Mouse (Mus musculus): Measurements from ENCODE around the gene Glrp1. TPM values are rescaled to one million over a fixed set of nuclear protein-coding genes. Genes with fewer than 3 reads are reported as not detected.

Glrp1 gene
- polyA plus RNA-seq, 2 experiments, result not detected

DNA sequence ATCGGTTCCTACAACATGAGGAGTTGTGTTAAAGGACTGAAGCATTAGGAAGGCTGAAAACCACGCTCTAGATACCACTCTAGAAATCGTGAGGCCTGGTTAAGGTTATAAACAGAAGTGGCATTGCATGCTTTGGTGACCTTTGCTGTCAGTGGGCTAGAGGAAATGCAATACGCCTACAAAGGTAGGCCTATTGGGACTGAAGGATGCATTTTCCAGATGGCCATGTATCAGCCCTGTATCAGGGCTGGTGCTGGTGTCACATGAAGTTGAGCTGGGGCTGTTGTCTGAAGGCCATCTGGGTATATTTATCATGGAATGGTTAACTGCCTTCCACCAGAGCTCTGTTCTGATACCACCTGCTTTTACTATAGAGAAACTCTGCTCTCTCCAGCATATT is 23.5 kb downstream of the Glrp1 start:
- ATAC-seq (ENCODE audit: low FRiP score, low read depth), result no peak
- Histone ChIP-seq H3K9me3 (ENCODE audit: control insufficient read depth, low read length) (no peaks in the 10 kb centered on the region), H3K9ac (ENCODE audit: low read depth, low read length, severe bottlenecking) (no peak overlapping the region), H3K27ac (replicated peaks; ENCODE audit: low read depth, low read length) (no peak overlapping the region), H3K4me2 (replicated peaks; ENCODE audit: low read depth, low read length, severe bottlenecking) (no peak overlapping the region), H3K27me3 (ENCODE audit: control insufficient read depth, insufficient read depth, low read length) (no peaks in the 10 kb centered on the region), H3K4me1 (ENCODE audit: control insufficient read depth, insufficient read depth, low read length) (peaks cover 13% of the 10 kb centered on the region), H3K4me3 (replicated peaks; ENCODE audit: low read length) (no peak overlapping the region), H3K36me3 (ENCODE audit: control insufficient read depth, insufficient read depth, low read length) (no peaks in the 10 kb centered on the region)
- TF ChIP-seq POLR2A (IDR thresholded peaks at IDR 0.05; ENCODE audit: borderline replicate concordance, extremely low read depth, insufficient read depth, insufficient read length), result no peak
- 46% methylated on average over 4 of the region's 4 CpGs for WGBS
- DNase-seq (ENCODE audit: low spot score), result no peak

DNA sequence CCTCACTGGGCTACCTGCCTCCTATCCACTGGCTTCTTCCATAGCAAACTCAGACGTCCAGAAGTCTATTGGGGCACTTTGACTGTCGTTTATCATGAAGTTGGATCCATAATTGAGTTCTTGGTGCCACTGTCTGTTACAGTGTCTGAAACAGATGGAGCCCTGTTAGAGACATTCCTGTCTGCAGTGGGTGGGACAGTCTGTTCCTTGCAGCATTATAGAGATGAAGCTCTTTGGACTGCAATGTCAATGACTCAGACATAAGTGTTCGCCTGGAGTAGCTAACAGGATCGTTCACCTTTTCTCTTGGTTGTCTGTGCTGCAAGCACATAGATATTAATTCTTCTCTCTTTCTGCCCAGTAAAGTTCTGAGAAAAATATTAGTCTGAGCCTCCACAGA is 25.8 kb downstream of the Glrp1 start:
- DNase-seq (ENCODE audit: low spot score), result no peak
- Histone ChIP-seq H3K27me3 (ENCODE audit: control insufficient read depth, insufficient read depth, low read length) (no peaks in the 10 kb centered on the region), H3K4me1 (ENCODE audit: control insufficient read depth, insufficient read depth, low read length) (peaks cover 4% of the 10 kb centered on the region), H3K9me3 (ENCODE audit: control insufficient read depth, low read length) (no peaks in the 10 kb centered on the region), H3K27ac (replicated peaks; ENCODE audit: low read depth, low read length) (no peak overlapping the region), H3K4me2 (replicated peaks; ENCODE audit: low read depth, low read length, severe bottlenecking) (no peak overlapping the region), H3K4me3 (replicated peaks; ENCODE audit: low read length) (no peak overlapping the region), H3K36me3 (ENCODE audit: control insufficient read depth, insufficient read depth, low read length) (no peaks in the 10 kb centered on the region), H3K9ac (ENCODE audit: low read depth, low read length, severe bottlenecking) (no peak overlapping the region)
- no peak for ATAC-seq (ENCODE audit: low FRiP score, low read depth)
- 68% methylated on average over 4 of the region's 4 CpGs for WGBS
- no peak for TF ChIP-seq POLR2A (IDR thresholded peaks at IDR 0.05; ENCODE audit: borderline replicate concordance, extremely low read depth, insufficient read depth, insufficient read length)

DNA sequence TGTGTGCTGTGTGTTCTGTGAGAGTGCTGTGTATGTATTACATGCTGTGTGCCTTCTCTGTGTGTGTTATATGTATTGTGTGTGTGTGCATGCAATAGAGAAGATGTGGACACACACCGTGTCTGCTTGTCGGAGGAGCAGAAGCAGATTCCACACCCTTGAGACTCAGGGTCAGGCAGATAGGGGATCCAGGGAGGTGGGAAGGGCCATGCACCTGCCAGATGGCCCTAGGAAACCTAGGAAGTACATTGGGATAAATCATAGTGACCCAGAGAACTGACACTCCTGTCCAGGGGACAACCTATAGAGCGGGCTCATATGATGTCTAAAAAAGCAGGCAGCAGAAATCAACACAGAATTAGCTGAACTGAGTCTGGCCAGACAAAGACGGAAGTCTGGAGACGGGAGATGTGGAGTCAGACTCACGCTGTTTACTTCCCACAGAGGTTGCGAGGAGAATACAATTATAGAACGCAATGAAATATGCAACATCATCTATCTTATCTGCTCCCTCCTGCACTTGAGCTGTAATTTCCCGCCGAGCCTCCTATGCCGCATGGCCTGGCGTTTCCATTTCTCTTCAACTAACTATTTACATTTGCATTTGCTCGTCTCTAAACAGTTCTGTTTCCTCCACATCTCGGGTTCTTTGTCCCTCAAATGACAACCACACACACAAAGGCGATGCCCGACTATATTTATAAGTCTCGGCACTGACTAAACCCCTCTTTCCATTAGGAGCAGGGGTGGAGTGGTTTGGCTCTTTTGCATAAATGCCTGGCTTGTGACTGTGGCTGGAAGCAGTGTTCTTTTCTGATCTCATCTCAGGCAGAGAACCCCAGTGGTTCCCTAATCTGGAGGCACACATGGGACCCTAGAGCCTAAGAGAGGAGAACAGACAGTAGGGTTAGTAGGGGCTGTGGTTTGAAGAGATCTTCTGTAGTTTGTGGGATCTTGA is 27.4 kb downstream of the Glrp1 start:
- no peak overlapping the region for H3K27ac ChIP-seq (replicated peaks; ENCODE audit: low read depth, low read length)
- no peaks in the 10 kb centered on the region for H3K36me3 ChIP-seq (ENCODE audit: control insufficient read depth, insufficient read depth, low read length)
- H3K27me3 ChIP-seq (ENCODE audit: control insufficient read depth, insufficient read depth, low read length), result no peaks in the 10 kb centered on the region
- ATAC-seq (ENCODE audit: low FRiP score, low read depth) (no peak), DNase-seq (ENCODE audit: low spot score) (no peak)
- no peaks in the 10 kb centered on the region for H3K9me3 ChIP-seq (ENCODE audit: control insufficient read depth, low read length)
- H3K4me1 ChIP-seq (ENCODE audit: control insufficient read depth, insufficient read depth, low read length), result 0 out of 2 replicates have a peak, but pooled peaks cover 2% of the 10 kb centered on the region
- WGBS, result 80% methylated on average over 17 of the region's 17 CpGs
- TF ChIP-seq POLR2A (IDR thresholded peaks at IDR 0.05; ENCODE audit: borderline replicate concordance, extremely low read depth, insufficient read depth, insufficient read length), result no peak
- no peak overlapping the region for H3K4me2 ChIP-seq (replicated peaks; ENCODE audit: low read depth, low read length, severe bottlenecking)
- H3K4me3 ChIP-seq (replicated peaks; ENCODE audit: low read length), result no peak overlapping the region
- no peak overlapping the region for H3K9ac ChIP-seq (ENCODE audit: low read depth, low read length, severe bottlenecking)

DNA sequence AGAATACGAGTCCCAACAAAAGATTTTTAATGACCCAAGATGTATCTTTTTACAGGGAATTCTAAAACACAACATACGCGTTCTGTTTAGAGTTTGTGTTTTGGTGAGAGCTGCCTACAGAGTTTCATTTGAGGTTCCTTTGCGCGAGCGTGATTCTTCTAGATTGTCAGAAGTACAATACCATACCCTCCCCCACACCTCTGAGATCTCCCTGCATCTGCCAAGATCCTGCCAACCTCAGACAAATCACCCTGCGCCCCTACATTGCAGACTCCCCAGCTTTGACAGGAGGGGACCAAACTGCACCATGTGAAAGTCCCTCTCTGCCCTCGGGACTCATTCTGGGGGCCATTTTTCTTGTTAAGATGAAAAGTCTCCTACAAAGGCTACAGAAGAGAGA is 29.3 kb downstream of the Glrp1 start:
- no peak for TF ChIP-seq POLR2A (IDR thresholded peaks at IDR 0.05; ENCODE audit: borderline replicate concordance, extremely low read depth, insufficient read depth, insufficient read length)
- H3K4me2 ChIP-seq (replicated peaks; ENCODE audit: low read depth, low read length, severe bottlenecking), result no peak overlapping the region
- no peaks in the 10 kb centered on the region for H3K36me3 ChIP-seq (ENCODE audit: control insufficient read depth, insufficient read depth, low read length)
- no peaks in the 10 kb centered on the region for H3K27me3 ChIP-seq (ENCODE audit: control insufficient read depth, insufficient read depth, low read length)
- H3K4me3 ChIP-seq (replicated peaks; ENCODE audit: low read length), result no peak overlapping the region
- H3K4me1 ChIP-seq (ENCODE audit: control insufficient read depth, insufficient read depth, low read length), result peaks cover 8% of the 10 kb centered on the region
- ATAC-seq (ENCODE audit: low FRiP score, low read depth), result no peak
- H3K9me3 ChIP-seq (ENCODE audit: control insufficient read depth, low read length), result no peaks in the 10 kb centered on the region
- 77% methylated on average over 8 of the region's 8 CpGs for WGBS
- no peak overlapping the region for H3K9ac ChIP-seq (ENCODE audit: low read depth, low read length, severe bottlenecking)
- no peak overlapping the region for H3K27ac ChIP-seq (replicated peaks; ENCODE audit: low read depth, low read length)
- DNase-seq (ENCODE audit: low spot score), result no peak

DNA sequence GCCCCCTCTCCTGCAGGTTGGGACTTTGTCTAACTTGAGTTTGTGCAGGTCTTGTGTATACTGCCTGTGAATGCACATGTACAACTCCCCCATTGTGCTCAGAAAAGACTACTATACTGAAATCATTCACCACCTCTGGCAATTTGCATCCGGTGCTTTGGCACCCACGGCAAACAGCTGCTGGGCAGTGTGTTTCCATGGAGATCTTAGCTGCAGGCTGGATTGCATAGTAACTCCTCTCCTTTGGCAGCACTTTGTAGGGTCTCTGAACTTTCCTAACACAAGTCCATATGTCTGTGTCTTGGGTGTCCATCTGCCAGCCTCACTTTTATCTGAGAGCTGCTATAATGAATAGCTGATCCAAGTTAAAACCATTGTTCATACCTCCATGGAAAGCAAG is 31.7 kb downstream of the Glrp1 start:
- H3K27me3 ChIP-seq (ENCODE audit: control insufficient read depth, insufficient read depth, low read length), result no peaks in the 10 kb centered on the region
- DNase-seq (ENCODE audit: low spot score), result no peak
- no peak overlapping the region for H3K4me3 ChIP-seq (replicated peaks; ENCODE audit: low read length)
- H3K9me3 ChIP-seq (ENCODE audit: control insufficient read depth, low read length), result no peaks in the 10 kb centered on the region
- H3K27ac ChIP-seq (replicated peaks; ENCODE audit: low read depth, low read length), result no peak overlapping the region
- no peak overlapping the region for H3K9ac ChIP-seq (ENCODE audit: low read depth, low read length, severe bottlenecking)
- no peak for ATAC-seq (ENCODE audit: low FRiP score, low read depth)
- no peak overlapping the region for H3K4me2 ChIP-seq (replicated peaks; ENCODE audit: low read depth, low read length, severe bottlenecking)
- TF ChIP-seq POLR2A (IDR thresholded peaks at IDR 0.05; ENCODE audit: borderline replicate concordance, extremely low read depth, insufficient read depth, insufficient read length), result no peak
- H3K36me3 ChIP-seq (ENCODE audit: control insufficient read depth, insufficient read depth, low read length), result no peaks in the 10 kb centered on the region
- H3K4me1 ChIP-seq (ENCODE audit: control insufficient read depth, insufficient read depth, low read length), result peaks cover 21% of the 10 kb centered on the region
- WGBS, result 23% methylated on average over 2 of the region's 2 CpGs

Data from limb, embryonic 14.5 days (tissue).